Mouse (Mus musculus): ENCODE measurements around the gene Themis3. TPM values are rescaled to one million over a fixed set of nuclear protein-coding genes. Genes with fewer than 3 reads are reported as not detected.
"Not testable (repeated sequence)": the region's sequence is repeated elsewhere in the genome, so short reads cannot be mapped to it uniquely, and the experiment has no call there.

Themis3 gene
- polyA plus RNA-seq, 1 experiment from 2014 or later: not detected

GRCm38 (mm10) chr17:66564213-66564612 is 30.2 kb downstream of the Themis3 start:
- 70% methylated on average over 7 of the region's 7 CpGs for WGBS
- no peak overlapping the region for H3K9ac ChIP-seq (ENCODE audit: low read depth, low read length)
- no peak for ATAC-seq (replicated peaks; ENCODE audit: low FRiP score)
- no peak overlapping the region for H3K4me2 ChIP-seq
- no peak for DNase-seq (ENCODE audit: low spot score)
- H3K4me3 ChIP-seq (ENCODE audit: low read depth, low read length): no peak overlapping the region
- H3K36me3 ChIP-seq (ENCODE audit: control insufficient read depth, insufficient read depth, low read length): no peaks in the 10 kb centered on the region
- no peaks in the 10 kb centered on the region for H3K9me3 ChIP-seq (ENCODE audit: control insufficient read depth, low read length)
- H3K4me1 ChIP-seq (replicated peaks; ENCODE audit: control insufficient read depth, insufficient read depth, low read length): no peaks in the 10 kb centered on the region
- no peak overlapping the region for H3K27ac ChIP-seq (ENCODE audit: low read depth, low read length)
- H3K27me3 ChIP-seq (replicated peaks; ENCODE audit: control insufficient read depth, insufficient read depth, low read length): no peaks in the 10 kb centered on the region

- no peaks in the 10 kb centered on the region for H3K36me3 ChIP-seq (ENCODE audit: control insufficient read depth, insufficient read depth, low read length)
- no peak overlapping the region for H3K4me3 ChIP-seq (ENCODE audit: low read depth, low read length)
- H3K27ac ChIP-seq (ENCODE audit: low read depth, low read length): no peak overlapping the region
- ATAC-seq (replicated peaks; ENCODE audit: low FRiP score) (no peak), DNase-seq (ENCODE audit: low spot score) (no peak)
- 47% methylated on average over 1 of the region's 1 CpGs for WGBS
- H3K9me3 ChIP-seq (ENCODE audit: control insufficient read depth, low read length): no peaks in the 10 kb centered on the region
- no peaks in the 10 kb centered on the region for H3K4me1 ChIP-seq (replicated peaks; ENCODE audit: control insufficient read depth, insufficient read depth, low read length)
- H3K27me3 ChIP-seq (replicated peaks; ENCODE audit: control insufficient read depth, insufficient read depth, low read length): no peaks in the 10 kb centered on the region
- H3K4me2 ChIP-seq: no peak overlapping the region
- no peak overlapping the region for H3K9ac ChIP-seq (ENCODE audit: low read depth, low read length)
Measured at GRCm38 (mm10) chr17:66563551-66563950, 30.9 kb downstream of the Themis3 start.

GRCm38 (mm10) chr17:66561380-66561779 is 33.0 kb downstream of the Themis3 start:
- H3K4me3 ChIP-seq (ENCODE audit: low read depth, low read length): no peak overlapping the region
- no peaks in the 10 kb centered on the region for H3K36me3 ChIP-seq (ENCODE audit: control insufficient read depth, insufficient read depth, low read length)
- no peak overlapping the region for H3K4me2 ChIP-seq
- H3K27me3 ChIP-seq (replicated peaks; ENCODE audit: control insufficient read depth, insufficient read depth, low read length): no peaks in the 10 kb centered on the region
- DNase-seq (ENCODE audit: low spot score): no peak
- WGBS: 61% methylated on average over 2 of the region's 2 CpGs
- ATAC-seq (replicated peaks; ENCODE audit: low FRiP score): no peak
- H3K4me1 ChIP-seq (replicated peaks; ENCODE audit: control insufficient read depth, insufficient read depth, low read length): no peaks in the 10 kb centered on the region
- no peaks in the 10 kb centered on the region for H3K9me3 ChIP-seq (ENCODE audit: control insufficient read depth, low read length)
- no peak overlapping the region for H3K9ac ChIP-seq (ENCODE audit: low read depth, low read length)
- no peak overlapping the region for H3K27ac ChIP-seq (ENCODE audit: low read depth, low read length)

GRCm38 (mm10) chr17:66558404-66559317 is 35.8 kb downstream of the Themis3 start:
- no peaks in the 10 kb centered on the region for H3K27me3 ChIP-seq (replicated peaks; ENCODE audit: control insufficient read depth, insufficient read depth, low read length)
- no peak overlapping the region for H3K9ac ChIP-seq (ENCODE audit: low read depth, low read length)
- no peak overlapping the region for H3K27ac ChIP-seq (ENCODE audit: low read depth, low read length)
- H3K4me3 ChIP-seq (ENCODE audit: low read depth, low read length): no peak overlapping the region
- no peaks in the 10 kb centered on the region for H3K36me3 ChIP-seq (ENCODE audit: control insufficient read depth, insufficient read depth, low read length)
- H3K9me3 ChIP-seq (ENCODE audit: control insufficient read depth, low read length): no peaks in the 10 kb centered on the region
- no peak for ATAC-seq (replicated peaks; ENCODE audit: low FRiP score)
- WGBS: 86% methylated on average over 17 of the region's 17 CpGs
- no peaks in the 10 kb centered on the region for H3K4me1 ChIP-seq (replicated peaks; ENCODE audit: control insufficient read depth, insufficient read depth, low read length)
- H3K4me2 ChIP-seq: no peak overlapping the region
- no peak for DNase-seq (ENCODE audit: low spot score)

- Histone ChIP-seq H3K27ac (ENCODE audit: low read depth, low read length) (no peak overlapping the region), H3K4me2 (no peak overlapping the region), H3K4me3 (ENCODE audit: low read depth, low read length) (no peak overlapping the region), H3K27me3 (replicated peaks; ENCODE audit: control insufficient read depth, insufficient read depth, low read length) (no peaks in the 10 kb centered on the region), H3K9ac (ENCODE audit: low read depth, low read length) (no peak overlapping the region), H3K36me3 (ENCODE audit: control insufficient read depth, insufficient read depth, low read length) (no peaks in the 10 kb centered on the region), H3K9me3 (ENCODE audit: control insufficient read depth, low read length) (no peaks in the 10 kb centered on the region), H3K4me1 (replicated peaks; ENCODE audit: control insufficient read depth, insufficient read depth, low read length) (no peaks in the 10 kb centered on the region)
- ATAC-seq (replicated peaks; ENCODE audit: low FRiP score): no peak
- no peak for DNase-seq (ENCODE audit: low spot score)
- 73% methylated on average over 4 of the region's 4 CpGs for WGBS
Measured at GRCm38 (mm10) chr17:66552690-66553089, 41.7 kb downstream of the Themis3 start.

- DNase-seq (ENCODE audit: low spot score) (no peak), ATAC-seq (replicated peaks; ENCODE audit: low FRiP score) (no peak)
- Histone ChIP-seq H3K36me3 (ENCODE audit: control insufficient read depth, insufficient read depth, low read length) (no peaks in the 10 kb centered on the region), H3K27me3 (replicated peaks; ENCODE audit: control insufficient read depth, insufficient read depth, low read length) (no peaks in the 10 kb centered on the region), H3K9me3 (ENCODE audit: control insufficient read depth, low read length) (no peaks in the 10 kb centered on the region), H3K27ac (ENCODE audit: low read depth, low read length) (no peak overlapping the region), H3K4me3 (ENCODE audit: low read depth, low read length) (no peak overlapping the region), H3K9ac (ENCODE audit: low read depth, low read length) (no peak overlapping the region), H3K4me2 (no peak overlapping the region), H3K4me1 (replicated peaks; ENCODE audit: control insufficient read depth, insufficient read depth, low read length) (no peaks in the 10 kb centered on the region)
- 87% methylated on average over 5 of the region's 5 CpGs for WGBS
Measured at GRCm38 (mm10) chr17:66550486-66550885, 43.9 kb downstream of the Themis3 start.

- Histone ChIP-seq H3K4me3 (ENCODE audit: low read depth, low read length) (no peak overlapping the region), H3K27me3 (replicated peaks; ENCODE audit: control insufficient read depth, insufficient read depth, low read length) (no peaks in the 10 kb centered on the region), H3K27ac (ENCODE audit: low read depth, low read length) (no peak overlapping the region), H3K9ac (ENCODE audit: low read depth, low read length) (no peak overlapping the region), H3K4me1 (replicated peaks; ENCODE audit: control insufficient read depth, insufficient read depth, low read length) (no peaks in the 10 kb centered on the region), H3K4me2 (no peak overlapping the region), H3K9me3 (ENCODE audit: control insufficient read depth, low read length) (no peaks in the 10 kb centered on the region), H3K36me3 (ENCODE audit: control insufficient read depth, insufficient read depth, low read length) (no peaks in the 10 kb centered on the region)
- WGBS: 62% methylated on average over 1 of the region's 1 CpGs
- ATAC-seq (replicated peaks; ENCODE audit: low FRiP score) (no peak), DNase-seq (ENCODE audit: low spot score) (no peak)
Measured at GRCm38 (mm10) chr17:66532285-66532684, 62.1 kb downstream of the Themis3 start.

- DNase-seq (ENCODE audit: low spot score) (no peak), ATAC-seq (replicated peaks; ENCODE audit: low FRiP score) (no peak)
- 76% methylated on average over 5 of the region's 5 CpGs for WGBS
- H3K27me3 ChIP-seq (replicated peaks; ENCODE audit: control insufficient read depth, insufficient read depth, low read length): no peaks in the 10 kb centered on the region
- H3K9ac ChIP-seq (ENCODE audit: low read depth, low read length): no peak overlapping the region
- no peak overlapping the region for H3K4me3 ChIP-seq (ENCODE audit: low read depth, low read length)
- H3K9me3 ChIP-seq (ENCODE audit: control insufficient read depth, low read length): no peaks in the 10 kb centered on the region
- no peaks in the 10 kb centered on the region; the same call in 1 of the 2 replicates for H3K4me1 ChIP-seq (replicated peaks; ENCODE audit: control insufficient read depth, insufficient read depth, low read length)
- H3K36me3 ChIP-seq (ENCODE audit: control insufficient read depth, insufficient read depth, low read length): no peaks in the 10 kb centered on the region
- no peak overlapping the region for H3K27ac ChIP-seq (ENCODE audit: low read depth, low read length)
- H3K4me2 ChIP-seq: no peak overlapping the region
Measured at GRCm38 (mm10) chr17:66523396-66523795, 71.0 kb downstream of the Themis3 start.

GRCm38 (mm10) chr17:66522631-66523030 is 71.8 kb downstream of the Themis3 start:
- DNase-seq (ENCODE audit: low spot score); H3K9ac ChIP-seq (ENCODE audit: low read depth, low read length); H3K4me1 ChIP-seq (replicated peaks; ENCODE audit: control insufficient read depth, insufficient read depth, low read length); H3K36me3 ChIP-seq (ENCODE audit: control insufficient read depth, insufficient read depth, low read length); H3K9me3 ChIP-seq (ENCODE audit: control insufficient read depth, low read length); H3K27me3 ChIP-seq (replicated peaks; ENCODE audit: control insufficient read depth, insufficient read depth, low read length); ATAC-seq (replicated peaks; ENCODE audit: low FRiP score); H3K27ac ChIP-seq (ENCODE audit: low read depth, low read length); H3K4me3 ChIP-seq (ENCODE audit: low read depth, low read length); H3K4me2 ChIP-seq: not testable (repeated sequence)
- 80% methylated on average over 1 of the region's 1 CpGs for WGBS
